Mouse (Mus musculus) regulatory T cell (primary cell): ENCODE measurements around the gene Klc1.

Experiments
- in situ Hi-C: fragments of 300-600 bp; cut with MboI, MseI; formaldehyde crosslinking; loops from one replicate; pipeline ENCODE4 v1.15.1; 2025; ENCODE audit warnings: high pct_unique_total_duplicates

The Klc1 gene

GRCm38 (mm10) chr12:111743981-111744423, 14.6 kb upstream of the Klc1 start:
- in situ Hi-C loops: no loop called here

- in situ Hi-C loops: no loop called here
Measured at GRCm38 (mm10) chr12:111745274-111745673, 13.4 kb upstream of the Klc1 start.

GRCm38 (mm10) chr12:111746091-111746490, 12.6 kb upstream of the Klc1 start:
- in situ Hi-C loops: no loop called here

GRCm38 (mm10) chr12:111747421-111747820, 11.2 kb upstream of the Klc1 start:
- in situ Hi-C loops: no loop called here

- in situ Hi-C loops: no loop called here
Measured at GRCm38 (mm10) chr12:111750739-111751138, 7.9 kb upstream of the Klc1 start.

GRCm38 (mm10) chr12:111752491-111752890, 6.2 kb upstream of the Klc1 start:
- in situ Hi-C loops: no loop called here

- in situ Hi-C loops: no loop called here
Measured at GRCm38 (mm10) chr12:111753347-111753746, 5.3 kb upstream of the Klc1 start.

GRCm38 (mm10) chr12:111754710-111755109, 3.9 kb upstream of the Klc1 start:
- in situ Hi-C loops: no loop called here

GRCm38 (mm10) chr12:111755231-111755630, 3.4 kb upstream of the Klc1 start:
- in situ Hi-C loops: no loop called here

GRCm38 (mm10) chr12:111756082-111756697, 2.5 kb upstream of the Klc1 start:
- in situ Hi-C loops: no loop called here

GRCm38 (mm10) chr12:111756698-111757082, 2.0 kb upstream of the Klc1 start:
- in situ Hi-C loops: no loop called here

GRCm38 (mm10) chr12:111757561-111758325, 906 bp upstream of the Klc1 start:
- in situ Hi-C loops: no loop called here

- in situ Hi-C loops: no loop called here
Measured at GRCm38 (mm10) chr12:111759176-111760061, 770 bp downstream of the Klc1 start.

- in situ Hi-C loops: no loop called here
Measured at GRCm38 (mm10) chr12:111760306-111760908, 1.8 kb downstream of the Klc1 start.

GRCm38 (mm10) chr12:111762620-111763280, 4.1 kb downstream of the Klc1 start:
- in situ Hi-C loops: no loop called here

GRCm38 (mm10) chr12:111766313-111767236, 7.9 kb downstream of the Klc1 start:
- in situ Hi-C loops: no loop called here

GRCm38 (mm10) chr12:111768322-111768928, 9.8 kb downstream of the Klc1 start:
- in situ Hi-C loops: no loop called here

- in situ Hi-C loops: no loop called here
Measured at GRCm38 (mm10) chr12:111769306-111769705, 10.7 kb downstream of the Klc1 start.

- in situ Hi-C loops: no loop called here
Measured at GRCm38 (mm10) chr12:111769816-111770577, 11.3 kb downstream of the Klc1 start.
